Mouse (Mus musculus): ENCODE measurements around the gene Mpc2. TPM values are rescaled to one million over a fixed set of nuclear protein-coding genes. Genes with fewer than 3 reads are reported as not detected.
A peak's percentile ranks its signal among the peaks of the same experiment; 100 is the strongest.

Gene Mpc2
- total and polyA plus RNA-seq, 3 experiments: 253 to 629 (median 547) TPM

- Histone ChIP-seq H3K4me3 (peak overlapping the region; percentile 64), H3K27ac (peak overlapping the region; percentile 97), H3K27me3 (ENCODE audit: control insufficient read depth, insufficient read depth, low read length) (no peaks in the 10 kb centered on the region), H3K79me2 (replicated peaks; ENCODE audit: control insufficient read depth, insufficient read depth, low read length) (peaks cover 2% of the 10 kb centered on the region), H3K36me3 (ENCODE audit: control insufficient read depth, insufficient read depth, low read length) (no peaks in the 10 kb centered on the region), H3K9ac (ENCODE audit: low read depth, low read length) (peak overlapping the region; percentile 88), H3K4me1 (ENCODE audit: control insufficient read depth, insufficient read depth, low read length) (peaks cover 2% of the 10 kb centered on the region; the same call in 1 of the 2 replicates)
- intact Hi-C loops (cut with DNase I): loop anchor here (2.0 to 10.0 kb wide), 5 partner anchors 41 to 913 kb away; partner anchors contain the start of genes Pou2f1, Tada1 and Tiprl
- under 1% methylated on average over 9 of the region's 9 CpGs for WGBS
- DNase-seq: peak in 1 of 2 experiments; percentile 43
- TF ChIP-seq CTCF (IDR thresholded peaks at IDR 0.05): no peak
- no peak for TF ChIP-seq EP300 (IDR thresholded peaks at IDR 0.05; ENCODE audit: insufficient read depth, low read depth, low read length)
- 0 out of 2 replicates have a peak, but pooled peaks have one; percentile 25 for TF ChIP-seq POLR2A (IDR thresholded peaks at IDR 0.05; ENCODE audit: insufficient read depth, low read depth, low read length)
Observed at GRCm38 (mm10) chr1:165461681-165462080, 1.2 kb downstream of the Mpc2 start.

DNA sequence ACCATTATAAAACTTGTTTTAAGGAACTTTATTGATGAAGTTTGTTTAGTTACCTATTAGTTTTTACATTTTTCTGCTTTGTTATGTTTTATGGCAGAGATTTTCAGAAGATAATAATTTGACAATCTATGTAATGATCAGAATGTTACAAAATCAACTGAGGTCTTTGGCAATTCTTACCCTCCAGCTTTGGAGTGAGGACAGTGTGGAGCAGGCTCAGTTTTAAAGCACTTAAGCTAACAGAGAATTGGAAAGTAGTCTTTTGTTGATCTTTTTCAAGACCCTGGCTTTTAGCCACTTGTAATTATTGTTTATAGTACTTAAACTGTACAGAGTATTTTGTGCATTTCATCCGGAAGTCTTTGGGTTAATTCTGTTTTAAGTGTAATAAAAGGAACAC lies 2.4 kb downstream of the Mpc2 start:
- no peaks in the 10 kb centered on the region for H3K27me3 ChIP-seq (ENCODE audit: control insufficient read depth, insufficient read depth, low read length)
- no peak for DNase-seq
- H3K4me3 ChIP-seq: peak overlapping the region; percentile 64
- WGBS: 76% methylated on average over 1 of the region's 1 CpGs
- TF ChIP-seq CTCF (IDR thresholded peaks at IDR 0.05) (no peak), POLR2A (IDR thresholded peaks at IDR 0.05; ENCODE audit: insufficient read depth, low read depth, low read length) (no peak), EP300 (IDR thresholded peaks at IDR 0.05; ENCODE audit: insufficient read depth, low read depth, low read length) (no peak)
- intact Hi-C loops (cut with DNase I): loop anchor here (2.0 to 10.0 kb wide), 4 partner anchors 40 to 912 kb away; partner anchors contain the start of genes Pou2f1 and Tada1
- H3K36me3 ChIP-seq (ENCODE audit: control insufficient read depth, insufficient read depth, low read length): no peaks in the 10 kb centered on the region
- H3K79me2 ChIP-seq (replicated peaks; ENCODE audit: control insufficient read depth, insufficient read depth, low read length): peaks cover 2% of the 10 kb centered on the region; the same call in 1 of the 2 replicates
- H3K4me1 ChIP-seq (ENCODE audit: control insufficient read depth, insufficient read depth, low read length): peaks cover 2% of the 10 kb centered on the region; the same call in 1 of the 2 replicates
- no peak overlapping the region for H3K9ac ChIP-seq (ENCODE audit: low read depth, low read length)
- peak overlapping the region; percentile 97; the same call in 1 of the 2 replicates for H3K27ac ChIP-seq

- Histone ChIP-seq H3K36me3 (ENCODE audit: control insufficient read depth, insufficient read depth, low read length) (peaks cover 6% of the 10 kb centered on the region; the same call in 1 of the 2 replicates), H3K9ac (ENCODE audit: low read depth, low read length) (no peak overlapping the region), H3K27me3 (ENCODE audit: control insufficient read depth, insufficient read depth, low read length) (no peaks in the 10 kb centered on the region), H3K27ac (no peak overlapping the region), H3K79me2 (replicated peaks; ENCODE audit: control insufficient read depth, insufficient read depth, low read length) (peaks cover 2% of the 10 kb centered on the region; the same call in 1 of the 2 replicates), H3K4me1 (ENCODE audit: control insufficient read depth, insufficient read depth, low read length) (no peaks in the 10 kb centered on the region), H3K4me3 (no peak overlapping the region)
- intact Hi-C loops (cut with DNase I): loop anchor here (5.0 to 10.0 kb wide), 3 partner anchors 178 to 910 kb away; partner anchors contain the start of genes Pou2f1 and Tada1
- no peak for DNase-seq
- TF ChIP-seq POLR2A (IDR thresholded peaks at IDR 0.05; ENCODE audit: insufficient read depth, low read depth, low read length) (no peak), EP300 (IDR thresholded peaks at IDR 0.05; ENCODE audit: insufficient read depth, low read depth, low read length) (no peak), CTCF (IDR thresholded peaks at IDR 0.05) (no peak)
- WGBS: 61% methylated on average over 3 of the region's 3 CpGs
Observed at GRCm38 (mm10) chr1:165464574-165464973, 4.1 kb downstream of the Mpc2 start.

- H3K4me3 ChIP-seq: no peak overlapping the region
- H3K79me2 ChIP-seq (replicated peaks; ENCODE audit: control insufficient read depth, insufficient read depth, low read length): peaks cover 2% of the 10 kb centered on the region; the same call in 1 of the 2 replicates
- no peak overlapping the region for H3K9ac ChIP-seq (ENCODE audit: low read depth, low read length)
- no peak for DNase-seq
- peaks cover 19% of the 10 kb centered on the region for H3K36me3 ChIP-seq (ENCODE audit: control insufficient read depth, insufficient read depth, low read length)
- H3K4me1 ChIP-seq (ENCODE audit: control insufficient read depth, insufficient read depth, low read length): peaks cover 7% of the 10 kb centered on the region
- intact Hi-C loops (cut with DNase I): loop anchor here (10.0 kb wide), 1 partner anchor 906 kb away; the partner anchor contains the start of gene Tada1
- no peaks in the 10 kb centered on the region for H3K27me3 ChIP-seq (ENCODE audit: control insufficient read depth, insufficient read depth, low read length)
- TF ChIP-seq CTCF (IDR thresholded peaks at IDR 0.05): no peak
- no peak for TF ChIP-seq EP300 (IDR thresholded peaks at IDR 0.05; ENCODE audit: insufficient read depth, low read depth, low read length)
- no peak for TF ChIP-seq POLR2A (IDR thresholded peaks at IDR 0.05; ENCODE audit: insufficient read depth, low read depth, low read length)
- H3K27ac ChIP-seq: no peak overlapping the region
Observed at GRCm38 (mm10) chr1:165468971-165469370, 8.5 kb downstream of the Mpc2 start.

DNA sequence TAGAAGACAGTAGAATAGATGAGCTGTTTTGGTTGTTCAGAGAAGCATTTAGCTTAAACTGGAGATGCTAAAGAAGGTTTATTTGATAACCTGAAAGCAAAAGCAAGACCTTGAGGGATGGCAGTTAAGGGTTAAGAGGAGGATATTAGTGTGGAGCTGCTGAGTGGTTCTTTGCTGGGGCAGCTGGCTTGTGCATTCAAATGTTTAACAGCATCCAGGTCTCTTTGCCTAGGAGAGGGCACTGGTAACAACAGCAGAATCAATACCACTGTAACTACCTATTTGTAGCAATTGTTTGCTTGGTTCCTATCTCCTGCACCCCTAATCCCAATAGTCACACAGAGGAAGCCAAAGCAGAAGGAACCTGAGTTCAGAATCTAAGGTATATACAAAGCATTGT lies 9.3 kb downstream of the Mpc2 start:
- Histone ChIP-seq H3K9ac (ENCODE audit: low read depth, low read length) (no peak overlapping the region), H3K36me3 (ENCODE audit: control insufficient read depth, insufficient read depth, low read length) (peaks cover 19% of the 10 kb centered on the region), H3K79me2 (replicated peaks; ENCODE audit: control insufficient read depth, insufficient read depth, low read length) (peaks cover 2% of the 10 kb centered on the region; the same call in 1 of the 2 replicates), H3K27ac (no peak overlapping the region), H3K4me3 (no peak overlapping the region), H3K27me3 (ENCODE audit: control insufficient read depth, insufficient read depth, low read length) (no peaks in the 10 kb centered on the region), H3K4me1 (ENCODE audit: control insufficient read depth, insufficient read depth, low read length) (peaks cover 7% of the 10 kb centered on the region)
- TF ChIP-seq EP300 (IDR thresholded peaks at IDR 0.05; ENCODE audit: insufficient read depth, low read depth, low read length) (no peak), POLR2A (IDR thresholded peaks at IDR 0.05; ENCODE audit: insufficient read depth, low read depth, low read length) (no peak), CTCF (IDR thresholded peaks at IDR 0.05) (no peak)
- DNase-seq: no peak
- intact Hi-C loops (cut with DNase I): loop anchor here (10.0 kb wide), 1 partner anchor 905 kb away; the partner anchor contains the start of gene Tada1

GRCm38 (mm10) chr1:165471490-165471889 lies 11.1 kb downstream of the Mpc2 start:
- Histone ChIP-seq H3K4me1 (ENCODE audit: control insufficient read depth, insufficient read depth, low read length) (peaks cover 7% of the 10 kb centered on the region), H3K27ac (no peak overlapping the region), H3K27me3 (ENCODE audit: control insufficient read depth, insufficient read depth, low read length) (no peaks in the 10 kb centered on the region), H3K4me3 (no peak overlapping the region), H3K36me3 (ENCODE audit: control insufficient read depth, insufficient read depth, low read length) (peaks cover 23% of the 10 kb centered on the region), H3K9ac (ENCODE audit: low read depth, low read length) (no peak overlapping the region), H3K79me2 (replicated peaks; ENCODE audit: control insufficient read depth, insufficient read depth, low read length) (no peaks in the 10 kb centered on the region; the same call in 1 of the 2 replicates)
- WGBS: 46% methylated on average over 1 of the region's 1 CpGs
- intact Hi-C loops (cut with DNase I): no loop called here
- DNase-seq: no peak
- TF ChIP-seq POLR2A (IDR thresholded peaks at IDR 0.05; ENCODE audit: insufficient read depth, low read depth, low read length) (no peak), EP300 (IDR thresholded peaks at IDR 0.05; ENCODE audit: insufficient read depth, low read depth, low read length) (no peak), CTCF (IDR thresholded peaks at IDR 0.05) (no peak)

All from heart, adult 2 months (tissue).